Mouse (Mus musculus) kidney, adult 2 months (tissue): ENCODE results near the gene Bach1. TPM values are rescaled to one million over a fixed set of nuclear protein-coding genes. Genes with fewer than 3 reads are reported as not detected.

ENCODE experiments used
- DNase-seq: peaks from one replicate; pipeline ENCODE4 v3.0.0; 2021
- H3K27ac ChIP-seq: fragments of 200-500 bp; 2 replicates; pipeline ENCODE4 v1.5.1; 2012; ENCODE audit warnings: low read depth, low read length, control low read depth, inconsistent platforms; ENCODE audit not compliant: insufficient read depth
- H3K27me3 ChIP-seq: fragments of 200-500 bp; replicated peaks from 2 replicates; pipeline ENCODE4 v1.6.1; 2012; ENCODE audit warnings: mild to moderate bottlenecking, moderate library complexity, low read length, inconsistent platforms; ENCODE audit not compliant: control insufficient read depth, insufficient read depth
- H3K36me3 ChIP-seq: fragments of 200-500 bp; 2 replicates; pipeline ENCODE4 v1.6.1; 2012; ENCODE audit warnings: mild to moderate bottlenecking, moderate library complexity, low read length, inconsistent platforms; ENCODE audit not compliant: control insufficient read depth, insufficient read depth
- H3K4me1 ChIP-seq: fragments of 200-500 bp; 2 replicates; pipeline ENCODE4 v1.6.1; 2011; ENCODE audit warnings: low read length; ENCODE audit not compliant: control insufficient read depth, insufficient read depth
- H3K4me3 ChIP-seq: fragments of 200-500 bp; 2 replicates; pipeline ENCODE4 v1.5.1; 2011; ENCODE audit warnings: mild to moderate bottlenecking, low read depth, low read length, control low read depth; ENCODE audit not compliant: insufficient read depth
- CTCF ChIP-seq: fragments of 200-500 bp; conservative IDR thresholded peaks from 2 replicates; pipeline ENCODE4 v1.5.1; 2011; ENCODE audit warnings: low read depth, mild to moderate bottlenecking, control low read depth, low read length, moderate library complexity, mixed read lengths; ENCODE audit not compliant: insufficient read depth, insufficient read length
- POLR2A ChIP-seq: fragments of 200-500 bp; IDR thresholded peaks from one replicate; pipeline ENCODE4 v1.6.1; 2011; ENCODE audit warnings: low read depth, low read length, control low read depth
- WGBS: fragments of 180-500 bp; shearing (Covaris S2); methylation state at CpG from one replicate; pipeline ENCODE4 v1.1.7; 2018; 5-methylcytosine and 5-hydroxymethylcytosine counted together
- polyA plus RNA-seq: library from polyadenylated mRNA; depleted of rRNA; stranded (reverse); fragments of >200 nt; gene quantifications from 2 replicates; pipeline ENCODE4 v1.2.3, GENCODE M21; 2012

The Bach1 gene
- polyA plus RNA-seq, 1 experiment, result 9.7 TPM

DNA sequence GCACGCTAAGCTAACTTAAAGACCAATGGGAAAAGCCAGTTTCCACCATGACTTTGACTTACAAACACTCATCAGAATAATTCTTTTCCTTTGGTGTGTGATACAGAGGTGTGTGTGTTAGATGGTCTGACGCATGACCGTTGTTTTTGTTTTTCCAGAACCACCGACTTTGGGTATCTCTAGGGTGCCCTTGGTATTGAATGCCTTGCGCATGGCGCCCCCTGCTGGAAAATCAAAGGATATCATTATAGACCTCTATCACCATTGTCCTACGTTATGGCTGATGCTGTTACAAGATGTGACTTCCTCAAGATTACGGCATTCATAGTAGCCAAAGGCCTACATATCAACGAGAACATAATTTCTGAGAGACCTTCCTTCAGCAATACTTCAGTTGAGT is 56.1 kb downstream of the Bach1 start:
- Histone ChIP-seq H3K4me1 (no peaks in the 10 kb centered on the region), H3K27me3 (no peaks in the 10 kb centered on the region), H3K27ac (no peak overlapping the region), H3K36me3 (no peaks in the 10 kb centered on the region), H3K4me3 (no peak overlapping the region)
- TF ChIP-seq POLR2A, result no peak
- TF ChIP-seq CTCF, result peak; percentile 75
- peak; percentile 52 for DNase-seq
- 58% methylated on average over 9 of the region's 9 CpGs for WGBS

DNA sequence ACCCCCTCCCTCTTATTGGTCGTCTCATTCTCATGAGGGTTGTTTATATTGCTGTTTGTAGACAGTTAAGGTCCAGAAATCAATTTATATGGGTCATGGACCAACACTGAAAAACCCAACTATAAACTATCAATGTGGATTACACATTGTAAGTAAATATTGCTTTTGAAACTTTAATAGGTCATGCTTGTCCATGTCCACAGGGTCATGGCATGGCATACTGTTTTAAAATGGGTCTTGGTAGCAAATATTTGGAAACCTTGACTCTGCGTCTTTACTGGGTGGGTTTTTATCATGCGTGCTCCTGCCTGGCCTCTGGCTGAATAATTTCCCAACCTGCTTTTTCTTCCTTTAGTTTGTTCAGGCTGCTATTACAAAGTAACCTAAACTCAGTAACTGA is 57.2 kb downstream of the Bach1 start:
- Histone ChIP-seq H3K27me3 (no peaks in the 10 kb centered on the region), H3K4me3 (no peak overlapping the region), H3K27ac (no peak overlapping the region), H3K4me1 (no peaks in the 10 kb centered on the region), H3K36me3 (no peaks in the 10 kb centered on the region)
- TF ChIP-seq POLR2A (no peak), CTCF (no peak)
- no peak for DNase-seq
- WGBS, result 70% methylated on average over 3 of the region's 3 CpGs

DNA sequence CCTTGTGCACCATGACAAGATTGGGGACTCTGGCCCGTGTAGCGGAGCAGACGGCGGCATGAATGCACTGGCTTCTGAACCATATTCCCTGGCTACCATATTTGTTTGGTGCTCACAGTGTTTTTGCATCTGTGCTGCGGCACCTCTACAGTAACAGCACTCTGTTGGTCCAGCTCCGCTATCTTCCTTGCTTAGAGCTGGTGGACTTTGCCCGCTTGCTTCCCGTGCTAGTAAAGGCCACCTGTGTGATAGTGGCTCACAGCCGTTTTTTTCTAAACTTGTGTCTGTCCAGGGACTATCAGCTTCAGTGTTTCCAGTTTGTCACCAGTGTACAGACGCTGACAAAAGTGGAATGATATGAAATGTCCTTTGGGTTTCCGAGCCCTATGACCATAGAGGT is 59.3 kb downstream of the Bach1 start:
- H3K27ac ChIP-seq, result no peak overlapping the region
- no peak overlapping the region for H3K4me3 ChIP-seq
- H3K36me3 ChIP-seq, result no peaks in the 10 kb centered on the region
- H3K4me1 ChIP-seq, result no peaks in the 10 kb centered on the region
- H3K27me3 ChIP-seq, result no peaks in the 10 kb centered on the region
- TF ChIP-seq POLR2A, result no peak
- TF ChIP-seq CTCF, result no peak
- 82% methylated on average over 11 of the region's 11 CpGs for WGBS
- DNase-seq, result peak; percentile 25

DNA sequence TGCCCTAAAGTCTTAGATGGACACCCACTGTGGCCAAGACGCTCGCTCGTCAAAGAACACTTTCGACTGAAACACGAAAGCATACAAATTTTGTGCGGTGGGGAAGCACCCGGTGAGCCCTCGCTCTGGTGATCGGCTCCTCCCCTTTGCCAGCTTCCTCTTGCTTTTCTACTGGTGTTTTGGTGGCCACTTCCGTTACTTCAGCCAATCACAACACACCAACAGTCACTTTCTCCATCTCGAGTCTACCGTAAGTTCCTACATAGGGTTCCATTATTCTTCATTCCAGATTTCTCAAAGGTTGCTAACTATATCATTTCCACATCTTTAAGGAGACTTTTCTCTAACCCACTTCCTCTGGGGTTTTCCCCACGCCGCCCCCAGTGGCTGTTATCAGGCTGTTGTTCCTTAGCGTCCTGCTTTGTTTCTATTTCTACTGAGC is 65.9 kb downstream of the Bach1 start:
- TF ChIP-seq POLR2A (no peak), CTCF (no peak)
- DNase-seq, result no peak
- WGBS, result 90% methylated on average over 15 of the region's 15 CpGs
- no peak overlapping the region for H3K27ac ChIP-seq
- H3K36me3 ChIP-seq, result no peaks in the 10 kb centered on the region
- H3K4me1 ChIP-seq, result no peaks in the 10 kb centered on the region
- no peaks in the 10 kb centered on the region for H3K27me3 ChIP-seq
- H3K4me3 ChIP-seq, result no peak overlapping the region

DNA sequence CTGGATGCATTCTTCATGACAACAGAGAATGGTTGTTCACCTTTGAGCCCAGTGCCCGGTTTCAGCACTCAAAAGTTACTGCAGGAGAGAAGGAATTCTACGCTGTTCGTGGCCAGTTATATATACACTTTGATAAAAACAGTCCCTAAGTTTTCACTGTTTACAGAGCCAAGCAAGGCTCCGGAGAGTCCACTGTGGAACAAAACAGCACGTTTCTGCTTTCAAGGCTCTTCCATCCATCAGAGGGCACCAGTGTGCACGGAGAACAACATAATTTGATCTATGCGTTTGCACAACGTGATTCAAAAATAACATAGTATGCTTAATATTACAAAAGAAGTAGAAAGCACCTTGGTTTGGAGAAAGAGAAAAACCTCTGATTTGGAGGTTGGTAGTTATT is 67.2 kb downstream of the Bach1 start:
- WGBS, result 28% methylated on average over 8 of the region's 8 CpGs
- Histone ChIP-seq H3K27me3 (no peaks in the 10 kb centered on the region), H3K4me3 (no peak overlapping the region), H3K36me3 (no peaks in the 10 kb centered on the region), H3K27ac (no peak overlapping the region), H3K4me1 (no peaks in the 10 kb centered on the region)
- no peak for TF ChIP-seq POLR2A
- TF ChIP-seq CTCF, result no peak; the same call in 1 of the 2 replicates
- peak; percentile 41 for DNase-seq

DNA sequence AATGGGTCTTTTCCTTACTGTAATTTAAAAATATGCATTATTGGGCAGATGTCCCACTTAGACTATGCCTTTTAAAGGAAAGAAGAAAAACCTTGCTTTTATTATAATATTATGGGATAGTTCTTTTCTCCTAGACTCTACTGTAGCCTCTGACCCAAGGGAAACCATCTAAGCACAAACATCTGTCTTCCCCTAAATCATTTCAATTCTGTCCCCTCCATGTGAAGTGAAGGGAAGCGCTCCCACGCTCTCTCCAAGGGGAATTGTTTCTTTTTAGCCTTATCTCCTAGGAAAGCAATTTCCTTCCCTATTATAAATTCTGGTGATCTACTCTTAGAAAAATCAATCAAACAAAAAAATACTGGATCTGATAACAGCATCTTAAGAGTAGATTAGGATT is 71.8 kb downstream of the Bach1 start:
- DNase-seq, result no peak
- H3K27ac ChIP-seq, result no peak overlapping the region
- no peaks in the 10 kb centered on the region for H3K27me3 ChIP-seq
- no peaks in the 10 kb centered on the region for H3K36me3 ChIP-seq
- no peak overlapping the region for H3K4me3 ChIP-seq
- H3K4me1 ChIP-seq, result peaks cover 11% of the 10 kb centered on the region
- TF ChIP-seq CTCF (no peak), POLR2A (no peak)
- 75% methylated on average over 2 of the region's 2 CpGs for WGBS

DNA sequence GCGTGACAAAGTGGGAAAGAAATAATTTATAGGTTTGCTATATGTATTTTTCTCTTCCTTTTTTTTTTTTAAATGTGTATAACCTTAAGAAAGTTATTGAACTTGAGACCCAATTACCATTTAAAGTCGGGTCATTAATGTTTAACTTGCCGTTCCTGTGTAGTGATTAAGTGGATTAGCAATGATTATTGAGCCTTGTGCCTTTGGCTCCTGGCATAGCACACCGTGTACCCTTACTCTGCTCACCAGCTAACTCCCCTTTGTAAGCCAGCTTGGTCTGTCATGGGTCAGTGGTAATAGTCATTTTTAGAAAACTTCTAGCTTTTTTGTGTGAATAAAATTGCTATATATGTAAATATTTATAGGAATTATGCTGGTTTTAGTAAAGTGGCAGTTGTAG is 73.2 kb downstream of the Bach1 start:
- Histone ChIP-seq H3K4me1 (peaks cover 11% of the 10 kb centered on the region), H3K27me3 (no peaks in the 10 kb centered on the region), H3K4me3 (no peak overlapping the region), H3K36me3 (no peaks in the 10 kb centered on the region), H3K27ac (peak overlapping the region; percentile 75)
- WGBS, result 46% methylated on average over 4 of the region's 4 CpGs
- TF ChIP-seq CTCF, result no peak
- no peak for TF ChIP-seq POLR2A
- DNase-seq, result peak; percentile 81

DNA sequence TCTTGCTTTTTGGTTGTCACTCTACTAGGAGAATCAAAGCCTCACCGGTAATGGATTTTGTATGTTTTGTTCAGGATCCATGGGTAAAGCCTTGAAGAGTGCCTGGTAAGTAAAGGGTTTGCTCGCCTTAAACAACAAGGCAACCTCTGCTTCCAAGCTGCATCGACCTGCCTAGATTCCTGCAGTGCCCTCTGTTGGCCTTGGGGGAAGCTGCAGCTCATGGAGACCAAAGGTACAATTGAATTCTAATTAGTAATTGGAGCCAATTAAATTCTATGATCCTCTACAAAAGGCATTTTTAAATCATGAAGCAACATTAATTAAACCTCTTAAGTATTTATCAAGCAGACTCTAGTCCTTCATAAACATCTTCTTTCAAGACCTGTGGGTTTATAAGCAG is 75.7 kb downstream of the Bach1 start:
- DNase-seq, result peak; percentile 44
- H3K4me1 ChIP-seq, result peaks cover 11% of the 10 kb centered on the region
- no peak overlapping the region for H3K4me3 ChIP-seq
- H3K27ac ChIP-seq, result no peak overlapping the region
- no peaks in the 10 kb centered on the region for H3K27me3 ChIP-seq
- WGBS, result 71% methylated on average over 3 of the region's 3 CpGs
- TF ChIP-seq POLR2A (no peak), CTCF (peak; percentile 67)
- H3K36me3 ChIP-seq, result no peaks in the 10 kb centered on the region
